Mouse (Mus musculus): ENCODE data around the gene Ndufa13.

DNA sequence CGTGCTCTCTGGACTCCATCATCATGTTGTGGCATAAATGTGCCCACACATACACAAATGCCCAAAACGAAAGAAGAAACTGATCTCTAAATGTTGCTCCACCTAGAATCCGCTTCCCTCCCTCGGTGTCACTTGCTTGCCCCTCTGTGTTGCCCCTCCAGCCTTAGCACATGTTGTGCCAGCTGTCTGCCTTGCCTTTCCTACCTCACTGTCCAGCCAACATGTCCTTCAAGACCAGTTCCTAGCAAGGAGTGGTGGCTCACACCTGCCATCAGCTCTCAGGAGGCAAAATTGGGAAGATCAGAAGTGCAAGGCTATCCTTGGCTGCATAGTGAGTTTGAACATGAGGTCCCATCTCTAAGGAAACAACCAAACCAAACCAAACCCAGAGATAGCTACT lies 25.0 kb downstream of the Ndufa13 start:
- no peak for TF ChIP-seq HCFC1 (IDR thresholded peaks at IDR 0.05; ENCODE audit: borderline replicate concordance, insufficient read depth, low read length)
- TF ChIP-seq CHD2 (IDR thresholded peaks at IDR 0.05; ENCODE audit: low read depth, low read length) = no peak
- TF ChIP-seq MAFK (IDR thresholded peaks at IDR 0.05; ENCODE audit: insufficient read depth, low read depth, low read length) = no peak
- no peak for TF ChIP-seq ZC3H11A (IDR thresholded peaks at IDR 0.05; ENCODE audit: borderline replicate concordance, low read depth, low read length)
- TF ChIP-seq ZNF384 (IDR thresholded peaks at IDR 0.05; ENCODE audit: low read depth, low read length) = no peak
